Mouse (Mus musculus) liver, embryonic 14.5 days (tissue): ENCODE data around the gene Vwde.

ENCODE experiments used
- CTCF ChIP-seq: IDR thresholded peaks from 2 replicates; pipeline ENCODE4 v1.5.1; 2016; ENCODE audit warnings: antibody characterized with exemption, low read depth, control low read depth
- EP300 ChIP-seq: IDR thresholded peaks from 2 replicates; pipeline ENCODE4 v1.6.1; 2016; ENCODE audit warnings: antibody characterized with exemption, low read depth

DNA sequence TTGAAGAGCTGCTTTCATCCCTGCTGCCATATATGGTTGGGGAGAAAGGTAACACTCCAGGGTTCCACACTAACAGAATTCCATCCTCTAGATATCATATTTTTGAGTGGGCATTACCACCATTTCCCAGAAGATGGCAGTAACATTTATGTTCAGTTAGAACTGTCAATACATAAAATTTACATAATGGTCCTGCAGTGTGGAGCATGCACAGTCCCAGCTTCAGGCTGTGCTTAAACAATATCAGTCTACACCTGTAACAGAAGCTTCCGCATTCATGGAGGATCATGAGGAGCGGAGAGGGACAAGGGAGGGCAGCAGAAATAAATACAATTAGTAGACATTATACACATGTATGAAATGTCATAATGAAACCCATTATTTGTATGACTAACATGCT, 65.3 kb downstream of the Vwde start:
- TF ChIP-seq EP300 (no peak), CTCF (no peak)
